Mouse (Mus musculus) liver, postnatal 0 days (tissue): ENCODE results near the gene Qtrt1.

Experiments
- CTCF ChIP-seq: sonication (generic); IDR thresholded peaks from 2 replicates; pipeline ENCODE4 v1.5.1; 2016; ENCODE audit warnings: antibody characterized with exemption, low read depth
- EP300 ChIP-seq: IDR thresholded peaks from 2 replicates; pipeline ENCODE4 v1.6.1; 2016; ENCODE audit warnings: antibody characterized with exemption, low read depth, mild to moderate bottlenecking

DNA sequence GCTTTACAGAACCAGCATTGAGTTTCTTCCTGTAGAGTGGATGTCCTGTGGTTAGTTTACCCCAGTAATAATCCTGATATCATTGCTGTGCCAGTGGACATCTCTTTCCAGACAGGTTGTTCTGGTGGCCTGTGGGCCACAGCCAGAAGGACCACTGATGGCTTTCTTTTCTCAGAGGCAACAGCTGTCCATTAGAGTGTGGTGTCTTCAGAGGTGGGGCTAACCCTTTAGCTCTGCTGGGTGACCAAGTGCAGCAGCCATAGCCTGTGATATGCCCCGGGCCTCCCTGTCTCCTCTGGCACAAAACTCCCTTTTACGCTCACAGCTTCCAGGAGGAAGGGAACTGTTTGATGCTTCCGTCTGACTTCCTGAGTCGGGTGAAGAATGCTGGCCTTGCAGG lies 32.9 kb downstream of the Qtrt1 start:
- TF ChIP-seq CTCF (no peak), EP300 (no peak)
